Comparison of ENCODE assay signal across 13 mouse cellular contexts in the genomic region with DNA sequence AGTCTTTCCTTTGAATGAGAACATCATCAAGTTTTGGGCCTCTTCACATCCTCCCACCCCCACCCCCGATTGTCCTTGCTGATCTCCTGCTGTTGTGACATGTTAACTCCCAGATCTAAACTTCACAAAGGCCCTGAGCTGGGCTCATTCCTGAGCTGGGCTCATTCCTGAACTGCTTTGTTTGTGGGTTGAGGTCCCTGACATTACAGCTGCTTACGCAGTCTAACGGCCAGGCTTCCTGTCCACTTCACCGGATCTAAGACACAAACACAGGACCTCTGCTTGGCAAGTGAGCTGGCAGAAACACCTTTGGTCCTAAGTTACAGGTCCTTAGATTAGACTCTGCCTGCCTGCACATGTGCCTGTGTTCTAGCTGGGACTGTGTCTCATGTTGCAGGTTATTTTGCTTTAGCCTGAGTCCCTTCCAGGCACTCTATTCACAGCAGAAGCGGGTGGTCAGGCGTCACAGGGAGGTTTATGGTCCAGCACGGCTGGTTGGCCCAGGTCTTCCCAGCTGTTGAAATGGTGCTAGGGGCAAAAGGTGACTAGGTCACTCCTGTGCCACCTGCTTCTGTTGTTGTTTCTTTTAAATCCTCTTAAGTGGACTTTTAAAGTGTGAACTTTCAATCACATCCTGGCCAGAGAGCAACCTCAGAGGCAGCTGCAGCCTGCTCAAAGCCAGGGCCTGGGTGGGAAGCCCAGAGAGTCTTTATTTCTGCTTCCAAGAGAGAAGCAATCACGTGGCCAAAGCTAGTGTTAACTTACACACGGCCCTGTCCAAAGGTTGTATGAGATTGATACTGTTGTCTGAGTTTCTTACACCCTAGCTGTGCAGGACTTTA.
DNase-seq lines count a peak whose midpoint lies in the region; ATAC-seq and TF ChIP-seq lines count a peak whose summit lies in the region.
"Had no signal": no experiment of that assay in that cellular context is flagged by ENCODE, and none has a peak within 500 bp of the region (broad histone marks: within the 10 kb centered on the region; RNA-seq: fewer than 3 reads in every experiment).

No protein-coding gene starts in this region.

- no peak for ATAC-seq in liver, embryonic 12.5 days
- peak; percentile 70 for ATAC-seq in liver, embryonic 16.5 days (ENCODE audit: low read depth)
- ATAC-seq in activated CD4-positive, CD25-positive, alpha-beta regulatory T cell, adult 4 months: no peak
- ATAC-seq: forebrain, embryonic 14.5 days had no signal

- no peak overlapping the region for H3K9ac ChIP-seq in liver, adult 2 months (ENCODE audit: low read depth, low read length)
- no peak overlapping the region for H3K9ac ChIP-seq in liver, embryonic 12.5 days
- H3K9ac ChIP-seq in liver, embryonic 16.5 days (ENCODE audit: low read depth, low read length): no peak overlapping the region
- H3K9ac ChIP-seq: heart, embryonic 15.5 days had no signal

- H3K36me3 ChIP-seq in liver, adult 2 months (ENCODE audit: control insufficient read depth, insufficient read depth, low read length): no peaks in the 10 kb centered on the region
- H3K36me3 ChIP-seq in liver, embryonic 12.5 days: no peaks in the 10 kb centered on the region
- no peaks in the 10 kb centered on the region for H3K36me3 ChIP-seq in liver, embryonic 16.5 days (ENCODE audit: control insufficient read depth, insufficient read depth)
- H3K36me3 ChIP-seq: heart, embryonic 15.5 days had no signal

- no peak for TF ChIP-seq CTCF in liver, adult 2 months (IDR thresholded peaks at IDR 0.05; ENCODE audit: low read depth, low read length)

- no peaks in the 10 kb centered on the region for H3K9me3 ChIP-seq in liver, embryonic 12.5 days (replicated peaks)
- H3K9me3 ChIP-seq in liver, embryonic 16.5 days (replicated peaks; ENCODE audit: control insufficient read depth, low read length): no peaks in the 10 kb centered on the region
- H3K9me3 ChIP-seq: heart, embryonic 15.5 days had no signal

- no peak overlapping the region for H3K4me3 ChIP-seq in liver, adult 2 months (ENCODE audit: insufficient read depth, low read depth, low read length)
- no peak overlapping the region for H3K4me3 ChIP-seq in liver, embryonic 12.5 days
- H3K4me3 ChIP-seq in liver, embryonic 16.5 days (ENCODE audit: low read depth, low read length): no peak overlapping the region
- H3K4me3 ChIP-seq: heart, embryonic 15.5 days had no signal

- no peaks in the 10 kb centered on the region for H3K27me3 ChIP-seq in liver, adult 2 months (ENCODE audit: control insufficient read depth, insufficient read depth, low read length)
- H3K27me3 ChIP-seq in liver, embryonic 12.5 days (replicated peaks): peaks cover 7% of the 10 kb centered on the region; the same call in 1 of the 2 replicates
- no peaks in the 10 kb centered on the region for H3K27me3 ChIP-seq in liver, embryonic 16.5 days (ENCODE audit: control insufficient read depth, insufficient read depth, low read depth, low read length)
- H3K27me3 ChIP-seq: heart, embryonic 15.5 days had no signal

- H3K79me2 ChIP-seq in liver, adult 2 months (ENCODE audit: control insufficient read depth, insufficient read depth, low read length): no peaks in the 10 kb centered on the region

- no peak overlapping the region for H3K27ac ChIP-seq in liver, adult 2 months (replicated peaks; ENCODE audit: insufficient read depth, low read depth, low read length)
- no peak overlapping the region for H3K27ac ChIP-seq in liver, embryonic 12.5 days
- no peak overlapping the region for H3K27ac ChIP-seq in liver, embryonic 16.5 days (ENCODE audit: low read length)
- H3K27ac ChIP-seq: heart, embryonic 15.5 days had no signal

- peak; percentile 62 for DNase-seq in liver, adult 2 months (ENCODE audit: extremely low read depth, low read depth, low spot score)
- peak; percentile 54 for DNase-seq in embryo, embryonic 9.5 days (ENCODE audit: extremely low spot score)
- DNase-seq in kidney, adult 9 months: peak; percentile 4
- no peak for DNase-seq in ovary, postnatal 14 days (ENCODE audit: low spot score)
- DNase-seq in frontal cortex, postnatal 14 days (ENCODE audit: low spot score in 2 of 2): no peak
- DNase-seq: cerebellum, postnatal 36 days; left cerebral cortex, postnatal 4 days; right cerebral cortex, adult 18-20 months had no signal

- 19% methylated on average over 9 of the region's 9 CpGs for WGBS in liver, adult 2 months
- WGBS in liver, embryonic 12.5 days (ENCODE audit: insufficient replicate concordance): 37% methylated on average over 9 of the region's 9 CpGs
- WGBS in liver, embryonic 16.5 days (ENCODE audit: insufficient replicate concordance): 34% methylated on average over 9 of the region's 9 CpGs

- no peak for TF ChIP-seq POLR2A in liver, adult 2 months (IDR thresholded peaks at IDR 0.05; ENCODE audit: extremely low read depth, insufficient read depth, low read length)

- no peak overlapping the region for H3K4me2 ChIP-seq in liver, embryonic 12.5 days
- no peak overlapping the region for H3K4me2 ChIP-seq in liver, embryonic 16.5 days (ENCODE audit: low read depth, low read length)
- H3K4me2 ChIP-seq: heart, embryonic 15.5 days had no signal

- H3K4me1 ChIP-seq in liver, adult 2 months (ENCODE audit: control insufficient read depth, insufficient read depth, low read length): peaks cover 12% of the 10 kb centered on the region
- no peaks in the 10 kb centered on the region for H3K4me1 ChIP-seq in liver, embryonic 12.5 days
- no peaks in the 10 kb centered on the region for H3K4me1 ChIP-seq in liver, embryonic 16.5 days (ENCODE audit: control insufficient read depth, low read depth, low read length)
- H3K4me1 ChIP-seq: heart, embryonic 15.5 days had no signal

Comparison
In these comparisons a context has a peak if more than half of its experiments do, and no peak if none do; other contexts are left out.
1. DNase-seq: peak in liver, adult 2 months (single experiment), embryo, embryonic 9.5 days (single experiment) and kidney, adult 9 months (single experiment); none in ovary, postnatal 14 days (single experiment) and frontal cortex, postnatal 14 days (0 of 2).